Mouse (Mus musculus): ENCODE measurements around the gene H2-Ke6. TPM values are rescaled to one million over a fixed set of nuclear protein-coding genes. Genes with fewer than 3 reads are reported as not detected.

H2-Ke6 gene
- polyA plus RNA-seq (2012), result 73.4 and 93.4 TPM in 2 replicates

GRCm38 (mm10) chr17:34027656-34028223 is at the start of gene H2-Ke6:
TSS of gene H2-Ke6 (minus strand) at chr17:34028060.

GRCm38 (mm10) chr17:34038878-34039561 is 11.2 kb upstream of the H2-Ke6 start, which contains the start of gene Col11a2:
TSS of gene Col11a2 (plus strand) at chr17:34039437.

GRCm38 (mm10) chr17:34031465-34032173 is 3.8 kb upstream of the H2-Ke6 start, which contains the start of the genes Slc39a7 and Rxrb:
TSS of gene Slc39a7 (minus strand) at chr17:34031682.
TSS of gene Rxrb (plus strand) at chr17:34031812.

GRCm38 (mm10) chr17:34024317-34024821 is 3.5 kb downstream of the H2-Ke6 start, which contains the start of gene Ring1:
TSS of gene Ring1 (minus strand) at chr17:34024680.

GRCm38 (mm10) chr17:34000150-34000537 is 27.7 kb downstream of the H2-Ke6 start, which contains the start of gene H2-K1:
TSS of gene H2-K1 (minus strand) at chr17:34000347.

Other genes starting within 250 kb of the H2-Ke6 start
- gene Angptl4, start 246.2 kb downstream of the H2-Ke6 start, polyA plus RNA-seq (2012), result 4.6 and 5.9 TPM in 2 replicates
- 2.8 and 2.9 TPM in 2 replicates for gene Kank3, start 217.5 kb downstream of the H2-Ke6 start, polyA plus RNA-seq (2012)
- 7,027 and 8,316 TPM in 2 replicates for gene Rps28, start 203.5 kb downstream of the H2-Ke6 start, polyA plus RNA-seq (2012)
- gene Ndufa7, start 203.5 kb downstream of the H2-Ke6 start, polyA plus RNA-seq (2012), result 544 and 641 TPM in 2 replicates
- 21.7 and 28.1 TPM in 2 replicates for gene Cd320, start 185.0 kb downstream of the H2-Ke6 start, polyA plus RNA-seq (2012)
- not detected in 2 replicates for gene Gm7029, start 154.2 kb downstream of the H2-Ke6 start, polyA plus RNA-seq (2012)
- gene Kifc1, start 137.4 kb downstream of the H2-Ke6 start, polyA plus RNA-seq (2012), result 46.4 and 49.9 TPM in 2 replicates
- 0.67 and 1.0 TPM in 2 replicates for gene Platr17, start 122.9 kb downstream of the H2-Ke6 start, polyA plus RNA-seq (2012)
- gene Daxx, start 118.6 kb downstream of the H2-Ke6 start, polyA plus RNA-seq (2012), result 45.6 and 53.3 TPM in 2 replicates
- gene Tapbp, start 112.2 kb downstream of the H2-Ke6 start, polyA plus RNA-seq (2012), result 748 and 750 TPM in 2 replicates
- 54.2 and 58.7 TPM in 2 replicates for gene Zbtb22, start 112.2 kb downstream of the H2-Ke6 start, polyA plus RNA-seq (2012)
- 300 and 303 TPM in 2 replicates for gene Rgl2, start 98.5 kb downstream of the H2-Ke6 start, polyA plus RNA-seq (2012)
- gene Pfdn6, start 87.7 kb downstream of the H2-Ke6 start, polyA plus RNA-seq (2012), result 332 and 390 TPM in 2 replicates
- 131 and 141 TPM in 2 replicates for gene Wdr46, start 87.4 kb downstream of the H2-Ke6 start, polyA plus RNA-seq (2012)
- gene B3galt4, start 76.6 kb downstream of the H2-Ke6 start, polyA plus RNA-seq (2012), result 12.5 and 21.8 TPM in 2 replicates
- 45.7 and 47.0 TPM in 2 replicates for gene Vps52, start 72.2 kb downstream of the H2-Ke6 start, polyA plus RNA-seq (2012)
- 788 and 958 TPM in 2 replicates for gene Rps18, start 72.1 kb downstream of the H2-Ke6 start, polyA plus RNA-seq (2012)
- gene H2-K1, start 27.7 kb downstream of the H2-Ke6 start, polyA plus RNA-seq (2012), result 2,707 and 3,834 TPM in 2 replicates
- 50.5 and 69.1 TPM in 2 replicates for gene Ring1, start 3.4 kb downstream of the H2-Ke6 start, polyA plus RNA-seq (2012)
- gene Slc39a7, start 3.6 kb upstream of the H2-Ke6 start, polyA plus RNA-seq (2012), result 124 and 129 TPM in 2 replicates
- gene Rxrb, start 3.8 kb upstream of the H2-Ke6 start, polyA plus RNA-seq (2012), result 259 and 275 TPM in 2 replicates
- gene Col11a2, start 11.4 kb upstream of the H2-Ke6 start, polyA plus RNA-seq (2012), result 18.1 and 22.9 TPM in 2 replicates
- gene H2-Oa, start 64.3 kb upstream of the H2-Ke6 start, polyA plus RNA-seq (2012), result 18.9 and 21.5 TPM in 2 replicates
- 87.7 and 91.4 TPM in 2 replicates for gene H2-DMa, start 91.5 kb upstream of the H2-Ke6 start, polyA plus RNA-seq (2012)
- 509 and 540 TPM in 2 replicates for gene Brd2, start 94.6 kb upstream of the H2-Ke6 start, polyA plus RNA-seq (2012)
- 3.6 and 4.5 TPM in 2 replicates for gene H2-DMb2, start 115.2 kb upstream of the H2-Ke6 start, polyA plus RNA-seq (2012)
- 42.5 and 51.0 TPM in 2 replicates for gene H2-DMb1, start 125.0 kb upstream of the H2-Ke6 start, polyA plus RNA-seq (2012)
- 141 TPM in 2 replicates for gene Tap1, start 159.5 kb upstream of the H2-Ke6 start, polyA plus RNA-seq (2012)
- gene Psmb9, start 159.7 kb upstream of the H2-Ke6 start, polyA plus RNA-seq (2012), result 78.2 and 85.0 TPM in 2 replicates
- 393 and 403 TPM in 2 replicates for gene Psmb8, start 169.7 kb upstream of the H2-Ke6 start, polyA plus RNA-seq (2012)
- gene Tap2, start 175.5 kb upstream of the H2-Ke6 start, polyA plus RNA-seq (2012), result 218 and 296 TPM in 2 replicates
- gene H2-Ob, start 210.8 kb upstream of the H2-Ke6 start, polyA plus RNA-seq (2012), result 10.4 and 14.9 TPM in 2 replicates
- 360 and 375 TPM in 2 replicates for gene H2-Ab1, start 229.6 kb upstream of the H2-Ke6 start, polyA plus RNA-seq (2012)